Mouse (Mus musculus) embryonic fibroblast, embryonic 13.5 days (primary cell): ENCODE results near the gene Terb2.

Source experiments
- CTCF ChIP-seq: IDR thresholded peaks from 2 replicates; pipeline ENCODE4 v1.5.1; 2011; ENCODE audit warnings: mild to moderate bottlenecking, control low read depth, low read length, moderate library complexity, borderline replicate concordance; ENCODE audit not compliant: insufficient read depth
- POLR2A ChIP-seq: IDR thresholded peaks from 2 replicates; pipeline ENCODE4 v1.6.1; 2011; ENCODE audit warnings: low read depth, mild to moderate bottlenecking, control low read depth, low read length, moderate library complexity

DNA sequence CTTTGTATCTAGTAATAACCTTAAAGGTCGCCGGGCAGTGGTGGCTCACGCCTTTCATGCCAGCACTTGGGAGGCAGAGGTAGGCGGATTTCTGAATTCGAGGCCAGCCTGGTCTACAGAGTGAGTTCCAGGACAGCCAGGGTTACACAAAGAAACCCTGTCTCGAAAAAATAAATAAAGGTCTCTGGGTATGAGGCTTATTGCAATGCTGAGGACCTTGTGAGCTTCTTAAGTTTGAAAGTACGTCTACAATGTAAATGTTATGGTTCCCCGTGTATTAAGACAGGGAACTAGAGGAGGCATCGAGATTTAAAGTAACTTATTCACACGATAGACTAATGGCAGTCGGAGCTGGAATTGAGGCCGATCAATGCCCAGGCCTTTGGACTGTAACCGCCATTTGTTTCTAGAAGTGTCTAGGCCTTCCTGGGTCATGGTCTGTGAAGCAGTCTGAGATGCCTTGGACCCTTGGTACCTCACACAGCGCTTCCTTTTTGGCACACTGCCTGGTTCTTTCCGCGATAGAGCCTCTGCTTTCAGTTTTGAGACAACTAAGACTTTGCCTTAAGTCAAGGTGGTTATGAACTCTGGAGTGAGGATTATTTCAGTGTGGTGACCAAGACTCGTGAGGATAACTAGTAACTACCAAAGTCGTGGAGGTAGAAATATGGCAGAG lies 37.7 kb upstream of the Terb2 start:
- no peak for TF ChIP-seq CTCF
- TF ChIP-seq POLR2A = no peak
